Mouse (Mus musculus): ENCODE measurements at regions not wholly inside any gene's neighbourhood (a gene's known extent, or its start where the extent isn't known, plus 50 kb on each side); places are given as distances from the start of the nearest gene placed in this dataset.
A peak's percentile ranks its signal among the peaks of the same experiment; 100 is the strongest.

GRCm38 (mm10) chr1:157758337-157758736 lies 251.8 kb downstream of the Sec16b start:
- Histone ChIP-seq H3K27ac (replicated peaks) (no peak overlapping the region), H3K4me1 (peaks cover 6% of the 10 kb centered on the region; the same call in 1 of the 2 replicates), H3K36me3 (no peaks in the 10 kb centered on the region), H3K9me3 (no peaks in the 10 kb centered on the region), H3K27me3 (no peaks in the 10 kb centered on the region), H3K4me2 (replicated peaks) (no peak overlapping the region), H3K4me3 (no peak overlapping the region), H3K9ac (replicated peaks) (no peak overlapping the region)
- ATAC-seq (replicated peaks) = no peak
- WGBS = 89% methylated on average over 1 of the region's 1 CpGs

GRCm38 (mm10) chr1:157768201-157768600 lies 261.7 kb downstream of the Sec16b start:
- Histone ChIP-seq H3K27me3 (no peaks in the 10 kb centered on the region), H3K9ac (replicated peaks) (no peak overlapping the region), H3K27ac (replicated peaks) (no peak overlapping the region), H3K4me3 (no peak overlapping the region), H3K4me2 (replicated peaks) (no peak overlapping the region), H3K36me3 (no peaks in the 10 kb centered on the region), H3K4me1 (peaks cover 5% of the 10 kb centered on the region; the same call in 1 of the 2 replicates), H3K9me3 (no peaks in the 10 kb centered on the region)
- 28% methylated on average over 6 of the region's 6 CpGs for WGBS
- ATAC-seq (replicated peaks) = no peak

DNA sequence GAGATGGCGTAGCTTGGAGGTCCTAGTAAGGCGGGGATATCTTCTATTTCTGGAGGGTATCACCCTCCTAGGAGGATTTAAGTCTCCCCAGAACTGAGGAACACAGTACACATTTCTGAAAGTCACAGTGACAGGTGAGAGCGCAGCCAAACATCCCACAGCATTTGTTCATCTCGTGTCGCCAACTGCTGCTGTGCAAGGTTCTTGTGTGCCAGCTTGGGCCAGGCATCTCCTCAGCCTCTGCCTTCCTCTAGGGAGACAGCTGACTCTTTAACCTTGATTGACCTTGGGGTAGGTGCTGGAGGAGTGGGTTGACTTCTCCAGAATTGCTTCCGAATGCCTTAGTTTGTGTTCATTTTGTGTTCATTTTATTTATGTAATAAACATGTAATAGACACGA lies 291.2 kb downstream of the Sec16b start:
- Histone ChIP-seq H3K27me3 (no peaks in the 10 kb centered on the region), H3K9ac (replicated peaks) (no peak overlapping the region), H3K27ac (replicated peaks) (no peak overlapping the region), H3K9me3 (no peaks in the 10 kb centered on the region), H3K4me3 (no peak overlapping the region), H3K36me3 (no peaks in the 10 kb centered on the region), H3K4me1 (0 out of 2 replicates have a peak, but pooled peaks cover 4% of the 10 kb centered on the region), H3K4me2 (replicated peaks) (no peak overlapping the region)
- 92% methylated on average over 7 of the region's 7 CpGs for WGBS
- ATAC-seq (replicated peaks) = no peak

GRCm38 (mm10) chr1:157798561-157799553 lies 292.3 kb downstream of the Sec16b start:
- Histone ChIP-seq H3K4me3 (no peak overlapping the region), H3K4me1 (0 out of 2 replicates have a peak, but pooled peaks cover 4% of the 10 kb centered on the region), H3K27ac (replicated peaks) (peak overlapping the region; percentile 15; the same call in 1 of the 2 replicates), H3K27me3 (no peaks in the 10 kb centered on the region), H3K36me3 (no peaks in the 10 kb centered on the region), H3K9me3 (no peaks in the 10 kb centered on the region), H3K9ac (replicated peaks) (no peak overlapping the region), H3K4me2 (replicated peaks) (no peak overlapping the region)
- peak; percentile 64 for ATAC-seq (replicated peaks)
- 56% methylated on average over 21 of the region's 21 CpGs for WGBS

DNA sequence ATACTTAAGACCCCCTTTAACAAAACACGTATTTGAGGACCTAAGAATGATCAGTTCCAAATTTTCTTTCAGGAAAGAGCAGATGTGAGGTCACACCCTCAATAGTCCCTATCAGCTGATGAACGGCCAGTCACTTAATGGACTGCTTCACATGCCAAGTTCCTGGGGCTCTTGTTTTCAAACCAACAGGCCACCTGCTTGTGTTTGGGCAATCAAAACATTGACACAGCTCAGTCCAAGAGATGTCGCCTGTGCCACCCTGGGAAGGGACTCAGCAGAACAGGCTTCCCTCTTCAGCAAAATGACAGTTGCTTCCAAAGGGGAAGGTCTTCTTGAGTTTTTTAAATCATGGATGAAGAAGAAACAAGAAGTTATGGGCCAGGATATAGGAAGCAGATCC lies 294.6 kb downstream of the Sec16b start:
- Histone ChIP-seq H3K4me1 (0 out of 2 replicates have a peak, but pooled peaks cover 10% of the 10 kb centered on the region), H3K27me3 (no peaks in the 10 kb centered on the region), H3K9ac (replicated peaks) (no peak overlapping the region), H3K36me3 (no peaks in the 10 kb centered on the region), H3K9me3 (no peaks in the 10 kb centered on the region), H3K27ac (replicated peaks) (no peak overlapping the region), H3K4me2 (replicated peaks) (no peak overlapping the region), H3K4me3 (no peak overlapping the region)
- ATAC-seq (replicated peaks) = no peak
- 66% methylated on average over 3 of the region's 3 CpGs for WGBS

DNA sequence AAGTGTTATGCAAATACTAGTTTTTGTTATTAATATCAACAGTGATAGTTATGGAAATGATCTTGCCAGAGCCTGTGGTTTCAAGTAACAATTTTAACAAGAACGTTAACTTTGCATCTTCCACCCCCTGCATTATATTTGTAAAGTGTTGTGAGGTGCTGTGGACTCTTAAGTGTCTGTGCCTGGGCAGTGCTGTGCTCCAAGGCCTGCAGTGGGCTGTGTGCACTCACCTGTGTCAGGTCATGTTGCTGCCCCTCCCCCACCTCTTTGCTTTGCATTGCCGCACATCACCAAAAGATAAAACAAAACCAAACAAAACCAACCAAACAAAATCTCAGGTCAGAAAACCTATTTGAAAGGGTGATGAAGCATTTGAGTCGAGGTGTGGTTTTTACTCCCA lies 297.7 kb downstream of the Sec16b start:
- WGBS = 69% methylated on average over 3 of the region's 3 CpGs
- no peaks in the 10 kb centered on the region for H3K36me3 ChIP-seq
- H3K9me3 ChIP-seq = no peaks in the 10 kb centered on the region
- H3K27ac ChIP-seq (replicated peaks) = no peak overlapping the region
- no peak overlapping the region for H3K4me3 ChIP-seq
- no peak for ATAC-seq (replicated peaks)
- no peak overlapping the region for H3K9ac ChIP-seq (replicated peaks)
- no peak overlapping the region for H3K4me2 ChIP-seq (replicated peaks)
- no peaks in the 10 kb centered on the region for H3K27me3 ChIP-seq
- 0 out of 2 replicates have a peak, but pooled peaks cover 5% of the 10 kb centered on the region for H3K4me1 ChIP-seq

GRCm38 (mm10) chr1:157806296-157806695 lies 299.8 kb downstream of the Sec16b start:
- no peaks in the 10 kb centered on the region for H3K27me3 ChIP-seq
- 91% methylated on average over 1 of the region's 1 CpGs for WGBS
- no peaks in the 10 kb centered on the region for H3K9me3 ChIP-seq
- no peak overlapping the region for H3K9ac ChIP-seq (replicated peaks)
- ATAC-seq (replicated peaks) = no peak
- no peak overlapping the region for H3K4me3 ChIP-seq
- H3K36me3 ChIP-seq = no peaks in the 10 kb centered on the region
- H3K27ac ChIP-seq (replicated peaks) = no peak overlapping the region
- no peak overlapping the region for H3K4me2 ChIP-seq (replicated peaks)
- H3K4me1 ChIP-seq = 0 out of 2 replicates have a peak, but pooled peaks cover 5% of the 10 kb centered on the region

GRCm38 (mm10) chr1:157809674-157810471 lies 303.3 kb downstream of the Sec16b start:
- Histone ChIP-seq H3K27ac (replicated peaks) (no peak overlapping the region), H3K9me3 (no peaks in the 10 kb centered on the region), H3K36me3 (no peaks in the 10 kb centered on the region), H3K27me3 (no peaks in the 10 kb centered on the region), H3K4me2 (replicated peaks) (no peak overlapping the region), H3K9ac (replicated peaks) (no peak overlapping the region), H3K4me1 (0 out of 2 replicates have a peak, but pooled peaks cover 5% of the 10 kb centered on the region), H3K4me3 (no peak overlapping the region)
- no peak for ATAC-seq (replicated peaks)
- 69% methylated on average over 8 of the region's 8 CpGs for WGBS

DNA sequence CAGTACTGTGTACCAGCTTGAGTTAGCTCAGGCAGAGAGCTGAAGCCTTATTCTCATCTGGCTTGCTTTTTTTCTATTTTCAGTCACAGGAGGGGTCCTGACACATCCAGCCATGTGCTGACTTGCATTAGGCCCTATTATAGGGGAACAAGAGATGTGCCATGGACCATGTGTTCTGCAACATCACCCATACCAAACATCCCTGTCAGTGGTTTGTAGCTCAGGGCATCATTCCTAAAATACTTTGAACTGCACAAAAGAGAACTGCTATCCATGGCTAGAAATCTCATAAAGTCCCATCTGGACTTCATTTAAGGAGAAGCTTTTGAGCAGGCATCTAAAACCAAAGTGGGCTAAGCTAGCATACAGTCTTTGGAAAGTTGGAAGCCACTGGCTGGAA lies 304.1 kb downstream of the Sec16b start:
- H3K4me2 ChIP-seq (replicated peaks) = no peak overlapping the region
- H3K27me3 ChIP-seq = no peaks in the 10 kb centered on the region
- no peaks in the 10 kb centered on the region for H3K36me3 ChIP-seq
- no peak overlapping the region for H3K9ac ChIP-seq (replicated peaks)
- no peak for ATAC-seq (replicated peaks)
- no peaks in the 10 kb centered on the region for H3K9me3 ChIP-seq
- H3K4me3 ChIP-seq = no peak overlapping the region
- H3K27ac ChIP-seq (replicated peaks) = no peak overlapping the region
- H3K4me1 ChIP-seq = no peaks in the 10 kb centered on the region

DNA sequence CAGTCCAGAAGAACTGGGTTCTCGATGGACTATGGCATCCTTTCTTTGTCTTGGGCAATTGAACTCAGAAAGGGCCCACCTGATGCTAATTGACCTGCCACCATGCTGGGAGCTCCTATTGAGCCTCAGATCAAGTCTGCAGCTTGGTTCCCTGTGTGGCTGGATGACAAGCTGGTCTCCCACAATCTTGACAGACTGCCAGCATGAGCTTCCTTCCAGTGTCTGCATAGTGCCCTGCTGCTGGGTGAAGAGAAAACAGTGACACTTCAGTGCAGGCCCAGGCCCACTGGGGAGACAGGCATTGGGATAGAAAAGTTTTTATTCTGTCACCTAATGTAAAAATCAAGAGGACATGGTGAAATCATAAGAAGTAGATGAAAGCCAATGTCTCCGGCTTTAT lies 321.4 kb downstream of the Sec16b start:
- no peak for ATAC-seq (replicated peaks)
- Histone ChIP-seq H3K4me3 (no peak overlapping the region), H3K27ac (replicated peaks) (no peak overlapping the region), H3K9me3 (no peaks in the 10 kb centered on the region), H3K36me3 (no peaks in the 10 kb centered on the region), H3K4me2 (replicated peaks) (no peak overlapping the region), H3K9ac (replicated peaks) (no peak overlapping the region), H3K27me3 (no peaks in the 10 kb centered on the region), H3K4me1 (peaks cover 5% of the 10 kb centered on the region)
- 51% methylated on average over 2 of the region's 2 CpGs for WGBS

DNA sequence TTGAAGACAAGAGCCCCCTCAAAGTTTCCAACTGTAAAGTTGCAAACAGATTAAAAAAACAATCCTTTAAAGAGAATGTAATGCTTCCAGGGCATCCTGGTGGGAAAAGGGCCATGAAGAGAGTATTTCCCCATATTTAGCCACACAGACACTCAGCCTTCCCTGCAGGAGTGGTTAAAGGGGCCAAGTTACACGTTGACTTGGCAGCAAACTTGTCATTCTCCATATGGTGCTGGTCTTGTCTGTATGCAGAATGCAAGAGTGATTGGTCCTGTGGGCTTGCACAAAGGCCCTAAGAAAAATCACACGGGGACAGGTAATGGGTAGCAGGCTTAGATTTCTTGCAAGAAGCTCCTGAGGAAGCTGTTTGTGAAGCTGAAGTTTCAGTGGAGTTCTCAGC lies 325.0 kb downstream of the Sec16b start:
- no peaks in the 10 kb centered on the region for H3K27me3 ChIP-seq
- no peak overlapping the region for H3K9ac ChIP-seq (replicated peaks)
- no peak overlapping the region for H3K27ac ChIP-seq (replicated peaks)
- no peaks in the 10 kb centered on the region for H3K9me3 ChIP-seq
- no peak overlapping the region for H3K4me3 ChIP-seq
- H3K4me1 ChIP-seq = peaks cover 5% of the 10 kb centered on the region
- H3K36me3 ChIP-seq = no peaks in the 10 kb centered on the region
- H3K4me2 ChIP-seq (replicated peaks) = no peak overlapping the region
- ATAC-seq (replicated peaks) = no peak
- WGBS = 43% methylated on average over 2 of the region's 2 CpGs

DNA sequence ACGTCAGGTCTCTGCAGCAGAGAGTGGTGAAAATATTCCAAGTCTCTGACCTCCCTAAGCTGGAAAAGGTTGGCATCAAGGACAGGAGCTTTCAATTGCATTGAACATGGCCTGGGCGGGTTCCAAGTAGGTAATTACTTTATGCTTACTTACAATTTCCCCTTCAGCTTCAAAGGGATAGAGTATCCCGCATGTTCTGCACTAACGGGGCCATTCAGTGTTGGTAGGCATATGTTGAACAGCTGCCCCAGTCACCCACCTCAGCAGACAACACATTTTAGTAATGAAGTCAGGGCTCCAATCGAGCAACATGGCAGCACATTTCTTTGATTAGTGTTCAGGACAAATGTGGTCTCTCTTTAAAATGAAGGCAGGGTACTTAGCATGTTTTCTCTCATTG lies 366.2 kb downstream of the Sec16b start:
- WGBS = 38% methylated on average over 5 of the region's 5 CpGs
- 0 out of 2 replicates have a peak, but pooled peaks have one; percentile 35 for ATAC-seq (replicated peaks)
- no peaks in the 10 kb centered on the region for H3K27me3 ChIP-seq

More for the DNA sequence above, 366.2 kb downstream of the Sec16b start:
- Histone ChIP-seq H3K4me3 (no peak overlapping the region), H3K9me3 (0 out of 2 replicates have a peak, but pooled peaks cover 3% of the 10 kb centered on the region), H3K9ac (replicated peaks) (no peak overlapping the region), H3K4me1 (peaks cover 5% of the 10 kb centered on the region; the same call in 1 of the 2 replicates), H3K27ac (replicated peaks) (no peak overlapping the region), H3K36me3 (no peaks in the 10 kb centered on the region), H3K4me2 (replicated peaks) (no peak overlapping the region)

Data from forebrain, embryonic 15.5 days (tissue).